Mouse (Mus musculus) megakaryocyte, embryonic 14.5 days (primary cell): ENCODE data around the gene Bbox1.

Source experiments
- FLI1 ChIP-seq: IDR thresholded peaks from 2 replicates; pipeline ENCODE4 v1.6.1; 2012; ENCODE audit warnings: low read length, inconsistent platforms, mixed read lengths
- GATA1 ChIP-seq: IDR thresholded peaks from 3 replicates; pipeline ENCODE4 v1.6.1; 2012; ENCODE audit warnings: mixed read lengths, low read length, inconsistent platforms, borderline replicate concordance

- TF ChIP-seq GATA1 (no peak), FLI1 (no peak)
These were observed 91.6 kb downstream of the Bbox1 start for GRCm38 (mm10) chr2:110222793-110223192.
